Mouse (Mus musculus): ENCODE measurements around the gene Gm20662.

DNA sequence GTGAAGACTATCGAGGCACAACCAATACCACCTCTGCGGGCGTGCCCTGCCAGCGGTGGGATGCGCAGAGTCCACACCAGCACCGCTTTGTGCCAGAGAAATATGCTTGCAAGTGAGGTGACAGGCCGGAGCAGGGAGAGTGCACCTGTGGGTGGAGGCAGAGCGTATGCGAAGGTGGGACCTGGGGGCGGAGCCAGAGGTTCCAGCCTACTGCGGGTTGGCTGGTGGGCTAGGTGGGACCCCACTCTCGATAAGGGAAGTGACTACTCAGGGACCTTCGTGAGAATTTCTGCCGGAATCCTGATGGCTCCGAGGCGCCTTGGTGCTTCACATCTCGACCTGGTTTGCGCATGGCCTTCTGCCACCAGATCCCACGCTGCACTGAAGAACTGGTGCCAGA is 86.4 kb downstream of the Gm20662 start:
- TF ChIP-seq CTCF (IDR thresholded peaks at IDR 0.05; ENCODE audit: extremely low read depth, insufficient read depth, insufficient read length, insufficient replicate concordance): no peak
- no peak for TF ChIP-seq POLR2A (IDR thresholded peaks at IDR 0.05; ENCODE audit: low read depth, low read length)
